Mouse (Mus musculus) megakaryocyte-erythroid progenitor cell, adult 5-6 weeks (primary cell): ENCODE results near the gene Rrp15. TPM values are rescaled to one million over a fixed set of nuclear protein-coding genes. Genes with fewer than 3 reads are reported as not detected.

Experiments used
- ATAC-seq: replicated peaks from 2 replicates; pipeline ENCODE4 v1.8.0; 2016; ENCODE audit warnings: mild to moderate bottlenecking, inconsistent platforms; ENCODE audit not compliant: severe bottlenecking, poor library complexity, low FRiP score, low TSS enrichment
- total RNA-seq, 2 experiments: library from RNA; stranded (forward) in 1 of 2; stranded (reverse) in 1 of 2; fragments of 200-1000, 215-1000 nt in 1 of 2; fragments of >200 nt in 1 of 2; fragmentation: Nextera tagmentation in 1 of 2; gene quantifications; 2 replicates each; pipeline ENCODE4 v1.2.3; 2014 to 2017

Rrp15 gene
- total RNA-seq, 2 experiments from 2014 or later: 61.8 to 187 TPM

DNA sequence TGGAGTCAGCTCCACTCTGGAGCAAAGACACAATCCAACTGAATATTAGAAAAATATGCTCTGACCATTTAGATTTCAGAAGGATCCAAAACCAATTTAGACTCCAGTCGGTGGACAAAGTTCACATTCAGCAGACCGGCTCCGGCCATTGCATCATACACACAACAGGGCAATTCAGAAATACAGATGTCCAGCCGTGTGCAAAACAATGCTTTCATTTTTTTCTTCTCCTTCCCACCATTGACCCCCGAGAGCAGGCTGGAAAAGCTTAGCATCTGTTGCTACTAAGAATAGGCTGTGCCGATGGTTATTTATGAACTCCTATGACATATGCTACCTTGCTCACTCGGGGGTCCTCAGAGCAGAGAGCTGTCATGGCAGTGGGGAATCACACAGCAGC, 66.6 kb downstream of the Rrp15 start:
- no peak for ATAC-seq

DNA sequence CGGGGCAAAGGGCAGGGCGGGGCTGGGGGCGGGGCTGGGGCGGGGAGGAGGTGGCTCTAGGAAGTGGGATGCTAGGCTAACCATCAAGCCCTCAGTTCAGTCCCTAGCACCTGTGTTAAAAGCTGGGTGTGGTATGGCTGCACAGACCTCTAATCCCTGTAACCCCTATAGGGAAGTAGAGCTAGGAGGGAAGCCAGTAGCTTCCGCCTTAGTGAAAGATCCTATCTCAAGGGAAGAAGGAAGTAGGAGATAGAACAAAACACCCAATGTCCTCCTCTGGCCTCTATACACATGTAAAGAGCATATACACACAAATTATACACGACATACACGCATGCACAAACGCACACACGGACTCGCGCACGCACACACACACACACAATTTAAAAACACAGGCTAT, 71.5 kb downstream of the Rrp15 start:
- no peak for ATAC-seq

DNA sequence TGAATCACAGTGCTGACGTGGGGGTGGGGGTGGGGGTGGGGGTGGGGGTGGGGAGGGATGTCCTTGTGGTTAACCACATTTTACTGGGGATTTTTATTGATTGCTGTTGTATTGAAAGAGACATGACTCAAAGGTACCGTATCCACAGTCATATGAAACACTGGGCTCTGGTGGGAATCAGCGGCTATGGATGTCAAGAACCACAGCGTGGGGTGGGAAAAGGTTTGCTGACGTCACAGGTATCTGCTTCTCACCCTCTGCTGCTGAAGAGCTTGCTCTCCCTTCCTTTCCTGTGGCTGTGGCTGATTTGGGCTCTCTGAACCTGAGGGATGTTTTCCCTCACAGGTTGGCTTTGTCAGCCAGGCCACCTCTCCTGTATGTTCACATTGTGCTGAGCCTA, 73.0 kb downstream of the Rrp15 start:
- ATAC-seq: no peak

DNA sequence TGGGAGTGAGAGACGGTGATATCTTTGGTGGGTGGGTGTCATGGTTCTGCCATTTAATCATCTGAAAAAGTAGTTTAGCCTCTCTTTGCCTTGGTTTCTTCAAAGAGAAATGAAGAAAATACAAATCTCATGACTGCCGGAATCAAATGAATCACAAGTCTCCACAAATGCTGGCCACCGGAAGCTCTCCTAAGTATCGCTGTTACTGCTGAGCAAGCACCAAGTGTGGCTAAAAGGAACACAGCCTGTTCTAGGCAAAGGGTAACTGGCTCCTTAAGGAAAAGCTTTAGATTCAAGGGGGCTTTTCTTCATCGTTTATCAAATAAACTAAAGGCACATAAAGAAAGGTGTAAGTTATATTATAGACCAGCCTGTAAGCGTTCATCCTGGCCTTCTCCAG, 73.9 kb downstream of the Rrp15 start:
- ATAC-seq: no peak

DNA sequence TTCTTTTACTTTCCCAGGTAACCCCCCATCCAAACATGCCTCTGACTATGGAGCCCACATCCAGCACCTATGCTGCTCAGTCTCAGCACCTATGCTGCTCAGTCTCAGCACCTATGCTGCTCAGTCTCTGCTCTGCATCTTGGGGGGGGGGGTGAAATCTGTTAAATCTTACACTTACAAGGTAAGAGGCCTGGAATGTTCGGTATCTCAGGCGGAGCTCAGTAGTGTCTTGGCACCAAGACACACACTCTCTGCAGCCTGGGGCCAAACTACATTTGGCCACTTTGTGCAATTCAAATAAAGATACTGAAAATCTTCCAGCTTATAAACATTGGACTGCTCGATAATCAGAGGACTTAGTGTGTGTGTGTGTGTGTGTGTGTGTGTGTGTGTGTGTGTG, 74.5 kb downstream of the Rrp15 start:
- ATAC-seq: no peak

DNA sequence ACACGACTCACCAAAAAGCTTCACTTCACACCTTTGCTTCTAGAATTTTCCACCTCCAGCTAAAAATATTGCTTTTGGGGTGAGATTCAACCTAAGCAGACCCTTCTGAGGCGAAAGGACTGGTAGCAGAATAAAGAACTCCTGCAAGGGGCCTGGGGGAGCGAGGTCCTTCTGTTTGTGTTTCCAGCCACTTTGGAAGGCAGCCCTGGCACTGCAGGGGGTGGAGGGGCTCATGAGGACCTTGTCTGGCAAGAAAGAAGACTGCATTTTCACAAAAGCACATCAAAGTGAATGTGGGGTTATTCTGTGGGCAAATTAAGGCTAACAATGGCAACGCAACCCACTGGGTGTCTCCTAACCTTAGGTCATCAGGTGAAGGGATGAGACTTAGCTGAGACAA, 76.0 kb downstream of the Rrp15 start:
- ATAC-seq: no peak

Other genes with a start within 250 kb of the Rrp15 start
- gene Tgfb2, start 43.4 kb downstream of the Rrp15 start, total RNA-seq (2014; fragmentation: Nextera tagmentation): 0.13 and 0.64 TPM in 2 replicates
- gene Tgfb2, start 43.4 kb downstream of the Rrp15 start, total RNA-seq (2017): 0.04 TPM in 1 of 2 replicates, not detected in the other
- gene D1Pas1, start 218.1 kb upstream of the Rrp15 start, total RNA-seq (2014; fragmentation: Nextera tagmentation): not detected in 2 replicates
- gene D1Pas1, start 218.1 kb upstream of the Rrp15 start, total RNA-seq (2017): not detected in 2 replicates